Mouse (Mus musculus): Measurements from ENCODE around the gene Iah1.

DNA sequence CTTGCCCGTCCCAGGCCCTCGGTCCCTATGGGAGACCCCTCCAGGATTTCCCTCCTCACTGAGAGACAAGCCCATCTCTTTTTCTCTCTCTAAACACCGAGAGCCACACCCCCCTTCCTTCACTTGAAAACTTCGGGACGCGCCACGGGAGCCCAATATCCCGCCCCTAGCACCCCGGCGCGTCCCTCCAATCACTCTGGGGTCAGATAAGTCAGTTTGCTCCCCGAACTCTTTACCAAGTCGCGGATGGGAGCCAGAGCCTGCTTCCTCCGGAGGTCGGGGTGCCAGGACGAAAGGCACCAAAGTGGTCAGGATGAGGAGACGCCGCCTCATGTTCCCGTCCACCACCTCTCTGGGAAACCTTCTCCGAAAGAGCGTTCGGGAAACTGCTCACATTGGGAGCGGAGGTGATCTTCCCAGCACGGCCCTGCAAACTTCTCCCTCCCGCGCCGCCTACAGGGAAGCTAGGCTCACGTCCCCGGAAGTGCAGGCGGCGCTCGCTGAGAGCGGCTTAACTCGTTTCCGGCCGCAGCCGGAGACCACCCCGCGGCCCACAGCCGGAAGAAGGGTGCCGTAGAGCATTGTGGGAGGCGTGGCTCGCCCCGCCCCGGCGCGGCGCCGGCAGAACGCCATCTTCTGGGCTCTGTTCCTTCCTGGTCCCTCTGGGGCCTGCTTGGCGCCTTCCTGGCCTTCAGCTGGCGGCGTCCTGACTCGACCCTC lies 57.1 kb downstream of the Iah1 start, which contains the start of gene Adam17:
- TF ChIP-seq CTCF (IDR thresholded peaks at IDR 0.05; ENCODE audit: low read depth) (peak; percentile 80), EP300 (IDR thresholded peaks at IDR 0.05; ENCODE audit: low read depth) (no peak)

Measured in liver, postnatal 0 days (tissue).